Mouse (Mus musculus) midbrain, embryonic 11.5 days (tissue): ENCODE results near the gene Rnf150. TPM values are rescaled to one million over a fixed set of nuclear protein-coding genes. Genes with fewer than 3 reads are reported as not detected.
A peak's percentile ranks its signal among the peaks of the same experiment; 100 is the strongest.

ENCODE experiments used
- ATAC-seq: fragments of 200-750 bp; cut with Nextera tagmentation; 2 replicates; pipeline ENCODE4 v1.8.0; 2017; ENCODE audit warnings: moderate TSS enrichment, moderate library complexity; ENCODE audit not compliant: low FRiP score
- DNase-seq: peaks from one replicate; pipeline ENCODE4 v3.0.0; 2015; ENCODE audit warnings: low spot score; ENCODE audit errors: missing footprints
- H3K27ac ChIP-seq: fragments of 300-500 bp; sonication (generic); 2 replicates; pipeline ENCODE4 v1.5.1; 2014; ENCODE audit warnings: low read depth, low read length
- H3K27me3 ChIP-seq: fragments of 300-500 bp; sonication (generic); 2 replicates; pipeline ENCODE4 v1.6.1; 2014; ENCODE audit warnings: mild to moderate bottlenecking, low read length, moderate library complexity, mixed read lengths; ENCODE audit not compliant: control insufficient read depth, insufficient read depth
- H3K36me3 ChIP-seq: fragments of 300-500 bp; sonication (generic); 2 replicates; pipeline ENCODE4 v1.6.1; 2014; ENCODE audit warnings: mild to moderate bottlenecking, low read length, moderate library complexity, mixed read lengths; ENCODE audit not compliant: control insufficient read depth, insufficient read depth
- H3K4me1 ChIP-seq: fragments of 300-500 bp; sonication (generic); 2 replicates; pipeline ENCODE4 v1.6.1; 2014; ENCODE audit warnings: low read length; ENCODE audit not compliant: control insufficient read depth, insufficient read depth
- H3K4me2 ChIP-seq: fragments of 300-500 bp; sonication (generic); 2 replicates; pipeline ENCODE4 v1.6.1; 2014; ENCODE audit warnings: mild to moderate bottlenecking, moderate library complexity
- H3K4me3 ChIP-seq: fragments of 300-500 bp; sonication (generic); 2 replicates; pipeline ENCODE4 v1.5.1; 2014; ENCODE audit warnings: low read depth, low read length
- H3K9ac ChIP-seq: fragments of 300-500 bp; sonication (generic); 2 replicates; pipeline ENCODE4 v1.6.1; 2014; ENCODE audit warnings: low read length
- H3K9me3 ChIP-seq: fragments of 300-500 bp; sonication (generic); 2 replicates; pipeline ENCODE4 v1.6.1; 2016; ENCODE audit warnings: low read length; ENCODE audit not compliant: control insufficient read depth
- WGBS: fragments of 180-500 bp; shearing (Covaris S2); extraction: QIAGEN DNeasy Blood & Tissue Kit; methylation state at CpG from one replicate; pipeline ENCODE4 v1.1.7; 2014; 5-methylcytosine and 5-hydroxymethylcytosine counted together
- polyA plus RNA-seq: library from polyadenylated mRNA; unstranded; fragments of >200 nt; fragmentation: Nextera tagmentation; extraction: Ambion mirVana; gene quantifications from 2 replicates; pipeline ENCODE4 v1.2.1, GENCODE M21; 2014

Rnf150 gene
- polyA plus RNA-seq, 1 experiment from 2014 or later = 1.2 TPM

DNA sequence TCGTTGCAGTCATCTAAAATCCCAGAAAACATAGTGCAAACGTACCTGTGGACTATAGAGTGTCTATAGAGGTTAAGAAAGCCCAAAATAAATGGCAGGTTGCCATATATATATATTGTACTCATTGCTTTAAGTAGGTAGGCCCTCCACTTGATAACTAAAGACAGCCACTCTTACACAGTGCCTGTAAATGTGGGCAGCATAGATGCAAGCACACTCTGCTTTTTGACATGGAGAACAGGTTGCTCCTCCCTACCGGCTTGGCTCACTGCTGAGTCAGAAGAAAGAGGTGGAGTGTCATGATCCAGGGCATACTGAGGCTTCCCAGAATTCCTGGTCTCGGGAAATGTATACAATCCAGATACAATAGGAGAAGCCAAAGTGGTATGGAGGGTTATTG lies 37.8 kb downstream of the Rnf150 start:
- H3K9ac ChIP-seq = no peak overlapping the region
- no peak overlapping the region for H3K27ac ChIP-seq
- no peaks in the 10 kb centered on the region for H3K9me3 ChIP-seq
- H3K4me1 ChIP-seq = peaks cover 3% of the 10 kb centered on the region; the same call in 1 of the 2 replicates
- no peak overlapping the region for H3K4me2 ChIP-seq
- DNase-seq (peak; percentile 39), ATAC-seq (no peak)
- WGBS = 83% methylated on average over 4 of the region's 4 CpGs
- no peak overlapping the region for H3K4me3 ChIP-seq
- H3K36me3 ChIP-seq = no peaks in the 10 kb centered on the region
- no peaks in the 10 kb centered on the region for H3K27me3 ChIP-seq

DNA sequence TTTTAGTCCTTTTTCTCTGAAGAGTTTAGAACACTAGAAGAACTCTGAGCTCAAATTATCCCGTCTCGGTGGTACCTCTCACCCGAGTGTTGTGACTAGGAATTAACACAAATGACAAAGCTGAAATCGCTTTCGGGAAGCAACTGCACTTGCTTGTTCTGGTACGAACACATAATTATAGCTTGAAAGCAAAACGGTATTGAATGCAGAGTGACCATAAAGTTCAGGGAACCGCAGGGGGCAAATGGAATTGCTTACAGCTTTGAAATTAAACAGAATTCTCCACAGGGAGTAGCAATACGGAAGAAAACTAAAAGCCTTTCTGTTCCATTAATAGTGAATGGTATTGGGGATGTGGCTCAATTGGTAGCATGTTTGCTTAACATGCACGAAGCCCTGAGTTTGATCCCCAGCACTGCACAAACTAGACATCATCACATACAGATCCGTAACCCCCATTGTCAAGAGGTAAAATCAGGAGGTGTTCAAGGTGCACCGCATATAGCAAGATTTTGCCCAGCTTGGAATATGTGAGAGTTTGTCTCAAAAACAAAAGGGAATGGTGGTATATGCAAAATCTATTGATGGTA lies 38.5 kb downstream of the Rnf150 start:
- H3K36me3 ChIP-seq = no peaks in the 10 kb centered on the region
- no peak overlapping the region for H3K4me2 ChIP-seq
- H3K9me3 ChIP-seq = no peaks in the 10 kb centered on the region
- peak; percentile 28 for DNase-seq
- 85% methylated on average over 12 of the region's 12 CpGs for WGBS
- H3K4me3 ChIP-seq = no peak overlapping the region
- no peak overlapping the region for H3K27ac ChIP-seq
- no peak for ATAC-seq
- no peaks in the 10 kb centered on the region for H3K27me3 ChIP-seq
- H3K4me1 ChIP-seq = peaks cover 3% of the 10 kb centered on the region; the same call in 1 of the 2 replicates
- no peak overlapping the region for H3K9ac ChIP-seq

DNA sequence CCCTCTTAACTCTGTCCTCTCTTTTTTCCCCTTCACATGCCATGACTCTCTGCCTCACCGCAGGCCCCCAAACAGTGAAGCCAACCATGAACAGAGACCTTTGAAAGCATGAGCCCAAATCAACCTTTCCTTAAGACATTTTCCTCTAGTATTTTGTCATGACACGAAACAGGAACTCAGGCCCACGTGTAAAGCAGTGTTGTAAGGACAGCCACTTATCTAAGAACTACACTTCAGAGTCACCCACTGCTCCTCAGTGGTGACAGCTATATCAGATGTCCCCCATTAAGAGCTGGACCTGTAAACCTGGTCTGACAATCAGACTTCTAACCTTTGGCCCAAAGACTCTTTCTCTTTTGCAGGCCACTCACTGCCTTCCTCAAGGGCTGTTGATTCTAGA lies 40.3 kb downstream of the Rnf150 start:
- H3K4me2 ChIP-seq = no peak overlapping the region
- no peak overlapping the region for H3K27ac ChIP-seq
- H3K36me3 ChIP-seq = no peaks in the 10 kb centered on the region
- H3K9me3 ChIP-seq = no peaks in the 10 kb centered on the region
- no peak overlapping the region for H3K4me3 ChIP-seq
- ATAC-seq (no peak), DNase-seq (peak; percentile 2)
- H3K27me3 ChIP-seq = no peaks in the 10 kb centered on the region
- H3K4me1 ChIP-seq = peaks cover 3% of the 10 kb centered on the region; the same call in 1 of the 2 replicates
- 72% methylated on average over 3 of the region's 3 CpGs for WGBS
- H3K9ac ChIP-seq = no peak overlapping the region

DNA sequence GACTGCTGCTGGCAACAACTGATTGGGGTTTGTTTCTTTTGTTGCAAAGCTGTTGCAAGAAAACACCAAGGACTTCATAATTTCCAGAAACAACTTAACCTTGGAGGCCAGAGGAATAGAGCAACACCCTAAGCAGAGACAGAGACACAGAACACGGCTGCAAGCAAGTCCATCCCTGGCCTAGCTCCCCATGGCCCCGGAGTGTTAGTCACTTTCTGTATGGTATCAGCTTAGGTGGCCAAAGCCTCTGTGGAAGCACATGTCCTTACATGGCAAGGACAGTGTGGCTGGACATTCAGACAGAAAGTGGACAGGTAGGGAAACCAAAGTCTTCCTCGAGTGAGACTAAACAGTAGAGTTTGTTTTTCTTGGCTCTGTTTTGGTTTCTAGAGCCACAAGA lies 44.1 kb downstream of the Rnf150 start:
- no peak overlapping the region for H3K4me2 ChIP-seq
- no peak overlapping the region for H3K27ac ChIP-seq
- no peaks in the 10 kb centered on the region for H3K27me3 ChIP-seq
- no peak overlapping the region for H3K4me3 ChIP-seq
- 85% methylated on average over 3 of the region's 3 CpGs for WGBS
- no peak for DNase-seq
- no peak overlapping the region for H3K9ac ChIP-seq
- no peaks in the 10 kb centered on the region for H3K9me3 ChIP-seq
- ATAC-seq = no peak
- H3K4me1 ChIP-seq = peaks cover 3% of the 10 kb centered on the region; the same call in 1 of the 2 replicates
- no peaks in the 10 kb centered on the region for H3K36me3 ChIP-seq

DNA sequence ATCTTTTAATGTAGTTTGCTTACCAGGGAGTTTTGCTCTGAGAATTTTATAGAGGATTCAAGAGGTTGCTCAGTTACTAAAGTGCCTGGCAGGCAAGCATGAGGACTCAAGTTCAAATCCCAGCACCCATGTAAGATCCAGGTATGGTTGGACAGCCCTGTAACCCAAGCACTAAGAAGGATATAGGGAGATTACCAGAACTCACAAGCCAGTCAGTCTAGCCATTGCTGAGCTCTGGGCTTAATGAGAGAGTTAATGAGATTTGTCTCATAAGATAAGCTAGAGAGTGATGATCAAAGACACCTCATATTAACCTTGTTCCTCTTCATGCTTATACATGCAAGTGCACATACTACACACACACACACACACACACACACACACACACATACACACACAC lies 48.3 kb downstream of the Rnf150 start:
- ATAC-seq (no peak), DNase-seq (no peak)
- H3K9ac ChIP-seq = no peak overlapping the region
- no peaks in the 10 kb centered on the region for H3K4me1 ChIP-seq
- no peak overlapping the region for H3K4me2 ChIP-seq
- no peak overlapping the region for H3K27ac ChIP-seq
- no peak overlapping the region for H3K4me3 ChIP-seq
- no peaks in the 10 kb centered on the region for H3K9me3 ChIP-seq
- no peaks in the 10 kb centered on the region for H3K27me3 ChIP-seq
- no peaks in the 10 kb centered on the region for H3K36me3 ChIP-seq

DNA sequence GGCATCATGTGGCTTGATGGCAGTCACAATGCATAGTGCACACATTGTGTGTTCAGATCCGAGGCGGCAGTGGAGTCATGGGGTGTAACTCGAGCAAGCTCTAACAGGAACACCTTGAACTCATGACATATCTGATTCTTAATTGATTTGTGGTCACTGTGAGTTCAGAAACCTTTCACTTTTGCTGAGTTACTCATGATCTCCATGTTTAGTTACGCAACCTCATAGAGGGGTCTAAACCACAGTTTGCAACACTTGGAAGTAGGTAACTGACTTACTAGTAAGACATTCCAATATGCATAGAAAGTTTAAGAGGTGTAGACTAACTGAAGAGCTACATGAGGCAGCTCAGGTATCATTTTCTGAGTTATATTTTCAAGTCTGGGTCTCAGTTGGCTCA lies 49.1 kb downstream of the Rnf150 start:
- Histone ChIP-seq H3K4me1 (no peaks in the 10 kb centered on the region), H3K27me3 (no peaks in the 10 kb centered on the region), H3K9me3 (no peaks in the 10 kb centered on the region), H3K4me2 (no peak overlapping the region), H3K9ac (no peak overlapping the region), H3K36me3 (no peaks in the 10 kb centered on the region), H3K27ac (no peak overlapping the region), H3K4me3 (no peak overlapping the region)
- 89% methylated on average over 4 of the region's 4 CpGs for WGBS
- ATAC-seq (no peak), DNase-seq (no peak)

DNA sequence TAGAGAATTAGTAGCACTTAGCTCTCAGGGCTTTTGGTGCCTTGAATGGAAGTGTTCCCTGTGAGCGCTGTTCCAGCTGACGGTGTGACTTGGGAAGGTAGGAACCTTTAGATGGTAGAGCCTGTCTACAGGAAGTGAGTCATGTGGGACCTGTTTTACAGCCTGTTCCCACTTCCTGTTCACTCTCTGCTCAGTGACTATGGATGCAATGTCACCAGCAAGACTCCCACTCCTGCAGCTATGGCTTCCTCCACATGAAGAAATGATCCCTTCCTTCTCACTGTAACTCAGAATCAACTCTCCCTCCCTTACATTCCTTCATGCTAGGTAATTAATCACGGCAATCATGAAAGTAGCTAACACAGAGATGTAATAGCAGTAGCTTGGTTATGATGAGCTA lies 51.4 kb downstream of the Rnf150 start:
- Histone ChIP-seq H3K9ac (no peak overlapping the region), H3K4me1 (no peaks in the 10 kb centered on the region), H3K27me3 (no peaks in the 10 kb centered on the region), H3K36me3 (no peaks in the 10 kb centered on the region), H3K9me3 (no peaks in the 10 kb centered on the region), H3K4me3 (no peak overlapping the region), H3K4me2 (no peak overlapping the region), H3K27ac (no peak overlapping the region)
- ATAC-seq (no peak), DNase-seq (peak; percentile 37)
- WGBS = 88% methylated on average over 3 of the region's 3 CpGs

DNA sequence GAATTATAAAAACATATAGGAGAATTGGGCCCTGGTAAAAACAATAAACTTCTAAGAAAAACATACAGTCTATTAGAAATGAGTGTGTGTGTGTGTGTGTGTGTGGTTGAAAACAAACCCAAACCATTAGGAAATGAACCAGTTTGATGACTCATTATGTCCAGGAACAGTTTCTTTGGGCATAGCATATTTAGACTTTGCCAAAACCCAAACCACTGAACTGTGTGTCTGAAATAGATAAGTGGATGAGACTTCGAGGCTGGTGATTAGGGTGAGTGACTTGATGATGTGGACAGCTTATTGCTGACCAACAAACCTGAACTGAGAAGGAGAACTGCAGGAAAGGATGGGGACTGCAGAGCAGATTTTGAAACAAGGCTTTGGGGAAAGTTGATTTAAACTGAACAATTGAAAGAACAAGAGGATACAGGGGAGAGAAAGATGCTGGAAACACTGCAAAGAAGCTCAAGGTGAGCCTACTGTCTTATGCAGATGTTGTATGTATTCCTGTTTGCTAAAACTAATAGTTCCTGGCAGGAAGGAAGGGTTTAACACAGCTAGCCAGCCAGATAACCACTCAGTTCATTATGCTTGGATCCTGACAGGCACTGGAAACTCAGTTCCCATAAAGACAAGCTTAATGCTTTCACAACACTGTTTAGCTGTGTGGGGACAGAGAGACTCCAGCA lies 53.8 kb downstream of the Rnf150 start:
- Histone ChIP-seq H3K4me3 (no peak overlapping the region), H3K4me2 (no peak overlapping the region), H3K36me3 (no peaks in the 10 kb centered on the region), H3K27ac (no peak overlapping the region), H3K9me3 (no peaks in the 10 kb centered on the region), H3K4me1 (no peaks in the 10 kb centered on the region), H3K9ac (no peak overlapping the region), H3K27me3 (no peaks in the 10 kb centered on the region)
- DNase-seq = peak; percentile 2
- ATAC-seq = no peak
- 61% methylated on average over 1 of the region's 1 CpGs for WGBS

DNA sequence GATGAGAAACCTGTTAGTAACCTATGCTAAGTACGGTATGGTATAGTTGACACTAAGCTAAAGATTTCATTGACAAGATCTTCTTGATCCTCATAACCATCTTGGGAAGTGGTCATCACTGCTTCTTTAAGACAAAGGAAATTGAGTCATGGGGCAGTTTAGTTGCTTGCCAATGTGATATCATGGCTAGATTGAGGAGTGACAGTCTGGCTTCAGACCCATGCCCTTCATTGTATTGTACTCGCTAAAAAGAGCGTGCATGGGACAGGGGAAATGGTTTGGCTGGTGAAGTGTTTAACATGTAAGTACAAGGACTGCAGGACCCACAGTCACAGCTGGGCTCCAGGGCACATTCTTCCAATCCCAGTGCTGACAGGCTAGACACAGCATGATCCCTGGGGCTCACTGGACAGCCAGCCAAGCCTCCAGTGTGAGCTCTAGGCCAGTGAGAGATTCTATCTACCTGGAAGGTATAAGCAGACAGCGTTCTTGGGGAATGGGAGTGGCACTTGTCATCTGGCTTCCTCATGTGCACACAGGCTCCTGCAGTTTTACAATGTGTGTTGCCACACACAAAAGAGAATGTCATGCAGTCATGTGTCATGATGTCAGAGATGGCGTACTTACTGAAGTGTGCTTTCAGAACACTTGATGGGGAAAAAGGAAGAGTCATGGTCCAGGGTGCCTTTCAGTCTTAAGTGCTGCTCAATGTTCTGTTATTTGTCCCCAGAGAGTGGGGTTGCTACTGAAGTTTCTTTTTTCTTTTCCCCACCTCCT lies 54.6 kb downstream of the Rnf150 start:
- Histone ChIP-seq H3K4me1 (no peaks in the 10 kb centered on the region), H3K9me3 (no peaks in the 10 kb centered on the region), H3K27ac (no peak overlapping the region), H3K9ac (no peak overlapping the region), H3K4me2 (no peak overlapping the region), H3K4me3 (no peak overlapping the region), H3K36me3 (no peaks in the 10 kb centered on the region), H3K27me3 (no peaks in the 10 kb centered on the region)
- ATAC-seq (no peak), DNase-seq (no peak)
- 81% methylated on average over 5 of the region's 5 CpGs for WGBS
